Mouse (Mus musculus) kidney, embryonic 14.5 days (tissue): ENCODE results near the gene Tprgl. TPM values are rescaled to one million over a fixed set of nuclear protein-coding genes. Genes with fewer than 3 reads are reported as not detected.

Experiments
- ATAC-seq: fragments of 200-750 bp; cut with Nextera tagmentation; 2 replicates; pipeline ENCODE4 v1.8.0; 2017; ENCODE audit warnings: moderate number of reproducible peaks, mild to moderate bottlenecking, moderate TSS enrichment, moderate library complexity; ENCODE audit not compliant: low FRiP score, low TSS enrichment
- H3K27ac ChIP-seq: fragments of 300-500 bp; sonication (generic); 2 replicates; pipeline ENCODE4 v1.5.1; 2014; ENCODE audit warnings: low read depth, mild to moderate bottlenecking, low read length, moderate library complexity, mixed read lengths
- H3K27me3 ChIP-seq: fragments of 300-500 bp; sonication (generic); 2 replicates; pipeline ENCODE4 v1.6.1; 2014; ENCODE audit warnings: mild to moderate bottlenecking, low read length; ENCODE audit not compliant: control insufficient read depth, insufficient read depth
- H3K36me3 ChIP-seq: fragments of 300-500 bp; sonication (generic); 2 replicates; pipeline ENCODE4 v1.6.1; 2014; ENCODE audit warnings: low read length, mixed read lengths; ENCODE audit not compliant: control insufficient read depth, insufficient read depth
- H3K4me1 ChIP-seq: fragments of 300-500 bp; sonication (generic); 2 replicates; pipeline ENCODE4 v1.6.1; 2014; ENCODE audit warnings: low read length, mixed read lengths; ENCODE audit not compliant: control insufficient read depth, insufficient read depth
- H3K4me2 ChIP-seq: fragments of 300-500 bp; sonication (generic); replicated peaks from 2 replicates; pipeline ENCODE4 v1.6.1; 2014; ENCODE audit warnings: low read depth, mild to moderate bottlenecking, low read length
- H3K4me3 ChIP-seq: fragments of 300-500 bp; sonication (generic); 2 replicates; pipeline ENCODE4 v1.5.1; 2014; ENCODE audit warnings: mild to moderate bottlenecking, low read length
- H3K9ac ChIP-seq: fragments of 300-500 bp; sonication (generic); 2 replicates; pipeline ENCODE4 v1.6.1; 2014; ENCODE audit warnings: low read depth, mild to moderate bottlenecking, low read length, moderate library complexity
- H3K9me3 ChIP-seq: fragments of 300-500 bp; sonication (generic); 2 replicates; pipeline ENCODE4 v1.6.1; 2016; ENCODE audit warnings: low read length; ENCODE audit not compliant: control insufficient read depth
- WGBS: fragments of 180-500 bp; shearing (Covaris S2); extraction: QIAGEN DNeasy Blood & Tissue Kit; methylation state at CpG from one replicate; pipeline ENCODE4 v1.1.7; 2014; 5-methylcytosine and 5-hydroxymethylcytosine counted together
- polyA plus RNA-seq: library from polyadenylated mRNA; unstranded; fragments of >200 nt; fragmentation: Nextera tagmentation; extraction: Ambion mirVana; gene quantifications from 2 replicates; pipeline ENCODE4 v1.2.1, GENCODE M21; 2014

The Tprgl gene
- polyA plus RNA-seq, 1 experiment from 2014 or later: 124 TPM

- under 1% methylated on average over 46 of the region's 61 CpGs for WGBS
- H3K27ac ChIP-seq: no peak within 1 kb of the TSS
- peak within 1 kb of the TSS; percentile 51 for H3K9ac ChIP-seq
- H3K4me2 ChIP-seq: peak within 1 kb of the TSS; percentile 97
- H3K36me3 ChIP-seq: no peaks in the 10 kb centered on the region
- peaks cover 10% of the 10 kb centered on the region; the same call in 1 of the 2 replicates for H3K4me1 ChIP-seq
- peak; percentile 83 for ATAC-seq
- no peaks in the 10 kb centered on the region for H3K9me3 ChIP-seq
- H3K4me3 ChIP-seq: peak within 1 kb of the TSS; percentile 57
- H3K27me3 ChIP-seq: peaks cover 34% of the 10 kb centered on the region
Measured at GRCm38 (mm10) chr4:154170506-154171150, 10.2 kb upstream of the Tprgl start, which contains the start of gene Megf6. TSS of gene Megf6 (plus strand) at chr4:154170730.

DNA sequence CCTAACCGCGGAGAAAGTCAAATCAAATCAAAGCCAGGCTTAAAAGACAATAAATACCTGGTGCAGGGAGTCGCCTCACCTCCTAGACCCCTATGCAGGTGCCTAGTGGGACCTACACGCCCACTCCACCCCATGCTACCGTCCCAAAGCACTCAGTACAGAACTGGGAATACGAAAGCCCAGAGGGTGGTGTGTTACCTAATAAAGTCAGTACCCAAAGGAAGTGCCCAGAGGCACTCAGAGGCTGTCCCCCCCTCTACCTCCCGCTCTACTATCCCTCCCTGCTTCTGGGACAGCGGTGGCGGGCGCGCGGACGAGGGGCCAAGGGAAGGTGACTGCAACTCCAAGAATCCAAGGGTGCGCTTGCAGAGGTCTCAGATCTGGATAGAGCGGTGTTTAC, 9.6 kb upstream of the Tprgl start:
- H3K4me3 ChIP-seq: peak overlapping the region; percentile 57
- H3K9me3 ChIP-seq: no peaks in the 10 kb centered on the region
- H3K4me2 ChIP-seq: peak overlapping the region; percentile 97
- H3K36me3 ChIP-seq: no peaks in the 10 kb centered on the region
- under 1% methylated on average over 15 of the region's 15 CpGs for WGBS
- peak; percentile 29; the same call in 1 of the 2 replicates for ATAC-seq
- H3K27ac ChIP-seq: no peak overlapping the region
- H3K4me1 ChIP-seq: peaks cover 10% of the 10 kb centered on the region; the same call in 1 of the 2 replicates
- H3K27me3 ChIP-seq: peaks cover 34% of the 10 kb centered on the region
- no peak overlapping the region for H3K9ac ChIP-seq

DNA sequence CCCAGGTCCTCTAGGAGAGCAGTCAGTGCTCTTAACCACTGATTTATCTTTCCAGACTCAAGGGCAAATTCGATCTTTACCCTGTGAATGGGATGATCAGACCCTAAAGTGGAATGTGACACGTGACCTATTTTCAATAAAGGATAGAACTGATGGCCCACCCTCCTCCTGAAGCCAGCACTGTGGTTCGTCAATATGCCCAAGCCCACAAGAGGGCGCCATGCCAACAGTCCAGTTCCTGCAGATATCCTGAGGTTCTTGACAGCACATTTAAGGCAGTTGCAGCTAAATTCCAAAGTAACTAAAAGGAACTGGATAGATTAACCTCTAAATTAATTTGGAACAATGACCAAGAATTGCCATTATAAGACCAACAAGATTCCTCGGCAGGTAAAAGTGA, 6.6 kb upstream of the Tprgl start:
- Histone ChIP-seq H3K27me3 (peaks cover 29% of the 10 kb centered on the region), H3K9ac (no peak overlapping the region), H3K4me3 (no peak overlapping the region), H3K27ac (no peak overlapping the region), H3K4me2 (no peak overlapping the region), H3K4me1 (peaks cover 10% of the 10 kb centered on the region; the same call in 1 of the 2 replicates), H3K9me3 (no peaks in the 10 kb centered on the region), H3K36me3 (no peaks in the 10 kb centered on the region)
- no peak for ATAC-seq
- WGBS: 21% methylated on average over 5 of the region's 5 CpGs

GRCm38 (mm10) chr4:154163296-154163695, 2.8 kb upstream of the Tprgl start:
- no peak for ATAC-seq
- Histone ChIP-seq H3K27me3 (peaks cover under 1% of the 10 kb centered on the region; the same call in 1 of the 2 replicates), H3K4me3 (no peak overlapping the region), H3K4me1 (peaks cover 12% of the 10 kb centered on the region), H3K4me2 (no peak overlapping the region), H3K36me3 (peaks cover 7% of the 10 kb centered on the region), H3K9ac (no peak overlapping the region; the same call in 1 of the 2 replicates), H3K9me3 (no peaks in the 10 kb centered on the region), H3K27ac (no peak overlapping the region)
- 11% methylated on average over 7 of the region's 7 CpGs for WGBS

DNA sequence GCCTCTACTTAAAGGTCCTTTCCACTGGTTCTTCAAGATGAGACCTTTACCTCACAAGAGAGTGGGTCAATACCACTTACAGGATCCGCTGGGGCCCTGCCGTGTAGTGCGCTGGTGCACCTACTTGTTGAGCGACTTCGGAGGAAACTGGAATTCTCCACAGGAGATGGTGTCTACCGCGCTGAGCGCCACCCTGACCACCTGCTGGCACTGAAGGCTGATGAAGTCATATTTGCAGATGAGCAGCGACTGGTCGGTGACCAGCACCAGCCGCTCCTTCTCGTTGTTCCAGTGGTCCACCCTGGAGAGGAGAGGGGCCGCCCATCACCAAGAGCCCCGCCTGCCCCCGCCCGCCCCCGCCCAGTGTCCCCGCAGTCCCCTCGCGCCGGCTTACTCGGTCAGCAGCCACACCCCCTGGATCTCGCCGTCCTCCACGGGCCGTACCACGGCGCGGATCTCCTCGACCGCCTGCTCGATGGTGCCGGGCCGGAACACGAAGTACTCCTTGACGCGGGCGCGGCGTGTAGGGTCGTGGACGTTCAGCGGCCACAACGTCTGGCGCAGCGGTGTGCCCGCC, 417 bp downstream of the Tprgl start:
- peak; percentile 58 for ATAC-seq
- Histone ChIP-seq H3K4me3 (peak overlapping the region; percentile 93), H3K9ac (peak overlapping the region; percentile 84), H3K36me3 (peaks cover 39% of the 10 kb centered on the region), H3K4me2 (peak overlapping the region; percentile 72), H3K9me3 (no peaks in the 10 kb centered on the region), H3K4me1 (peaks cover 12% of the 10 kb centered on the region), H3K27ac (peak overlapping the region; percentile 67; the same call in 1 of the 2 replicates), H3K27me3 (no peaks in the 10 kb centered on the region)
- 2% methylated on average over 47 of the region's 47 CpGs for WGBS

DNA sequence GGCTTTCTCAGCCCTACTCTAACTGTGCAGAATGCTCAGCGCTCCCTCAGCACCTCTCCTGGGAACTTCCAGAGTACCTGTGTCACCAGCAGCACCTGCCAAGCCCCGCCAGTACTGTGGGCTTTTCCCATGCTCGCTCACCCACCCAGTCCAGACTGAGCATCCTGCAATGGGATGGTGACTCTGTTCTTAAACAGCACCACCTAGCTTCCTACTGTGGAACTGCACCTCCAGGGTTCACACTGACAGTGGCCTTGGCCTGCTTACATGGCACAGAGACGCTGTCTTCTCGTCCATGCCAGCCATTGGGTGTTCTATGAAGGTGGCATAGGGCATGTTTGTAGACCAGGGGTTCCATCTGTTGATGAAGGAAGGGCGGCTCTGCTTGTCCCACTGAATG, 1.5 kb downstream of the Tprgl start:
- no peak overlapping the region for H3K27ac ChIP-seq
- peaks cover 47% of the 10 kb centered on the region for H3K36me3 ChIP-seq
- WGBS: 20% methylated on average over 6 of the region's 6 CpGs
- H3K4me1 ChIP-seq: peaks cover 12% of the 10 kb centered on the region
- H3K9ac ChIP-seq: no peak overlapping the region
- no peaks in the 10 kb centered on the region for H3K9me3 ChIP-seq
- no peaks in the 10 kb centered on the region for H3K27me3 ChIP-seq
- no peak overlapping the region for H3K4me2 ChIP-seq
- peak; percentile 22; the same call in 1 of the 2 replicates for ATAC-seq
- H3K4me3 ChIP-seq: no peak overlapping the region

DNA sequence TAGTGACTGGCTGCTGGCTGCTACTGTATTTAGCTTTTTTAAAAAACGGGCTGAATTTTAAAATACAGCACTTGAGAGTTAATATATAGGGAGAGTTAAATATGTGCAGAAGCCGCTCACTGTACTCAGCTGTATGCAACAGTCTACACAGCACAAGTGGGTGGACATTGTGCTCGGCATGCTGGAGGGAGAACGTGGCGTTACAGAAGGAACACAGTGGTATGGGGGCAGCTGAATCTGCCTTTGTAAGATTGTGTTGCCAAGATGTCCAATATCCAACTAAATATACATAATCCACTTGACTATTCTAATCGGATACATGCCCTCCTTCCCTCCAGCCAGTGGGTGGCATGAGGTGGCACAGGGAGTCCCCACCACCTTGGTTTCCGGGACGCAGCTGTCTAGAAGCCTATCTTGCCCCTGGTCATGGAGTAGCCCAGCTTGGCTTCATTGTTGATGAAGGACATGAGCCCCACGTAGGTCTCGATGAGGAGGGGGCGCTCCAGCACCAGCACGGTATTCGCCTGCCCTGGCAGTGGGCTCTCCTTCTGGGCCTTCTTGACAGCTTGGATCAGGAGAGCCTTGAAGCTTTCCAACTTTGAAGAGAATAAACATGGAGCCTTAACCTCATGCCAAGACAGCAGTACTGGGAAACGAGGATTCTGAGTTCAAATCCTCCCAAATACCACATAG, 2.4 kb downstream of the Tprgl start:
- WGBS: 94% methylated on average over 14 of the region's 14 CpGs

GRCm38 (mm10) chr4:154156050-154156449, 4.4 kb downstream of the Tprgl start:
- Histone ChIP-seq H3K4me2 (no peak overlapping the region), H3K9ac (no peak overlapping the region), H3K27me3 (no peaks in the 10 kb centered on the region), H3K27ac (no peak overlapping the region), H3K9me3 (no peaks in the 10 kb centered on the region), H3K4me3 (no peak overlapping the region), H3K4me1 (peaks cover 7% of the 10 kb centered on the region), H3K36me3 (peaks cover 67% of the 10 kb centered on the region)
- 84% methylated on average over 7 of the region's 7 CpGs for WGBS
- ATAC-seq: no peak

More for the DNA sequence above, 2.4 kb downstream of the Tprgl start:
- H3K36me3 ChIP-seq: peaks cover 51% of the 10 kb centered on the region
- no peak for ATAC-seq
- H3K27me3 ChIP-seq: no peaks in the 10 kb centered on the region
- no peak overlapping the region for H3K27ac ChIP-seq
- no peaks in the 10 kb centered on the region for H3K9me3 ChIP-seq
- H3K4me1 ChIP-seq: peaks cover 12% of the 10 kb centered on the region
- H3K4me3 ChIP-seq: no peak overlapping the region
- no peak overlapping the region for H3K9ac ChIP-seq
- H3K4me2 ChIP-seq: no peak overlapping the region

- no peaks in the 10 kb centered on the region for H3K27me3 ChIP-seq
- peaks cover 77% of the 10 kb centered on the region for H3K36me3 ChIP-seq
- H3K9me3 ChIP-seq: no peaks in the 10 kb centered on the region
- H3K4me2 ChIP-seq: no peak overlapping the region
- H3K27ac ChIP-seq: no peak overlapping the region
- 80% methylated on average over 11 of the region's 11 CpGs for WGBS
- H3K9ac ChIP-seq: no peak overlapping the region
- no peaks in the 10 kb centered on the region for H3K4me1 ChIP-seq
- no peak overlapping the region for H3K4me3 ChIP-seq
- no peak for ATAC-seq
Measured at GRCm38 (mm10) chr4:154154104-154154503, 6.4 kb downstream of the Tprgl start.
